Mouse (Mus musculus) cerebellum, adult 9-11 months (tissue): ENCODE measurements around the gene Hdac4.

Experiments used
- DNase-seq: peaks from one replicate; pipeline ENCODE4 v3.0.0; 2022

Gene Hdac4

DNA sequence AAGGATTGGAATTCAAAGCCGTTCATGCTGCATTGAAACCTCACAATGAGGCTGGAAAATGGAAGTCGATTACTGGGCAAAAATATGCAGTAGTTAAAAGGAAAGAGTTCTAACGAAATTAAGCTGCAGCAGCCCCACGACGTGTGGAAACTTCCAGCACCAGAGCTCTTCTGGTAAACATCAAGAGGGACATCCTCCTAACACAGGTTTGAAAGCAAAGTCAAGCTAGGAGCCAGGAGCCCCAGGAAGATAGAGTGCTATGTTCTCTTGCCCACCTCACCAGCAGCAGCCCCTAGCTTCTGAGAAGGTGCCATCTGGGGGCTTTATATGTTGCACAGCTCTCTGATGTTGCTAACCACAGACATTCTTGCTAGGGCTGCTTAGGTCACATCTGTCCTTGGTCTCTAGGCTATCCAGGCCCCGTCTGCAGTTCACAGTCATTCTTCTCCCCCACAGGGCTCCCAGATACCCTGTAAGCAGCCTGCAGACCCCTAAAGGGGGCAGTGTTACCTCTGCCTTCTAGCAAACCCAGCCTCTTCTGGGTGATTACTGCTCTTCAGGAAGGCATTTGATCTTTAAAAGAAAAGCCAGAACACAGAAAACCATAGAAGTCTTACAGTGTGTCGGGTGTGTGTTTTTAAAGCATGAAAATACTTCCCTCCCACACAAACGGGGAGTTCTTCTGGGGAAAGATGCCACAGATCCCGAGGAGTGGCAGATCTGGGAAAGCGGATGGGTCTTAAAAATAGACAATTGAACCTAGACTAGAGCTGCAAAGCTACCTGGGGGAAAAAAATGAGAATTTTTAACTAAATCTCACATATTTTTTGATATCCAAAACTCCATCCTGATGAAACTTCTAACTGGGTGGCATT lies 17.2 kb downstream of the Hdac4 start:
- no peak for DNase-seq

GRCm38 (mm10) chr1:92177599-92177998 lies 17.9 kb downstream of the Hdac4 start:
- DNase-seq = no peak

DNA sequence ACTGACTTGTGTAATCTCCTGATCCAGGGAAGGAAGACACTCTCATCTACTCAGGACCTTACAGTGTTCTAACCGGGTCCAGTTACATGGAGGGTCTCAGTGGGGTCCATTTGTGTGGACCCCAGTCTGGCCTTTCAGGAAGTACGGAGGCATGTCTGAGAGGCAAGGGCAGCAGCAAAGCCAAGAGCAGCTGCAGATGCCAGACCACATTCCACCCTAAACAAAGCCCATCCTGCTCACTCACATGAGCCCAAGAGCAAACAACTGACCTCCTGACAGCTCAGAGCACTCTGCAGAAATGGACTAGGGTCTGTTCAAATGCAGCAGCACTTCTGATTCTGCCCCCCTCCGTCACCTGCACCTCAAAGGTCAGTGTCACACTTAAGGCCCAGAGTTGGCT lies 18.3 kb downstream of the Hdac4 start:
- DNase-seq = no peak

- no peak for DNase-seq
Measured at GRCm38 (mm10) chr1:92175266-92175665, 20.2 kb downstream of the Hdac4 start.

- DNase-seq = no peak
Measured at GRCm38 (mm10) chr1:92174898-92175255, 20.6 kb downstream of the Hdac4 start.

- no peak for DNase-seq
Measured at GRCm38 (mm10) chr1:92174251-92174897, 21.1 kb downstream of the Hdac4 start.

- peak; percentile 80 for DNase-seq
Measured at GRCm38 (mm10) chr1:92170616-92171235, 24.8 kb downstream of the Hdac4 start.

- no peak for DNase-seq
Measured at GRCm38 (mm10) chr1:92169776-92170055, 25.8 kb downstream of the Hdac4 start.

- no peak for DNase-seq
Measured at GRCm38 (mm10) chr1:92168900-92169775, 26.4 kb downstream of the Hdac4 start.

GRCm38 (mm10) chr1:92163932-92164331 lies 31.6 kb downstream of the Hdac4 start:
- DNase-seq = no peak

DNA sequence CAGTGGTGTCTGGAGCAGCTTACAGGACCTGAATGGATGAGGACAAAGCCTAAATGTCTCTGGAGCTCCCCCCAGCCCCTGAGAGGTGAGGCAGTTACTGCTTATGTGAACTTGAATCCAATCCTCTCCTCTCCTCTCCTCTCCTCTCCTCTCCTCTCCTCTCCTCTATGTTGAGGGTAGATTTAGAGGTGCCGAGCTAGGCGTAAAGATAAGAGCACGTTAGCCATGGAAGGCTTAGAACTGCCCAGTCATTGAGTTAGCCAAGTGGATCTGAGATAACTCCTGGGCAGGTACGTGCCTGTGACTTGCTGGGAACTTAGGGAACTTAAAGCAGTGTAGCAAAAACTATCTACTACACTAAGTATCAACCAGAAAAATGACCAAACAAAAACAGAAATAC lies 35.7 kb downstream of the Hdac4 start:
- no peak for DNase-seq

GRCm38 (mm10) chr1:92150201-92150600 lies 45.3 kb downstream of the Hdac4 start:
- no peak for DNase-seq

DNA sequence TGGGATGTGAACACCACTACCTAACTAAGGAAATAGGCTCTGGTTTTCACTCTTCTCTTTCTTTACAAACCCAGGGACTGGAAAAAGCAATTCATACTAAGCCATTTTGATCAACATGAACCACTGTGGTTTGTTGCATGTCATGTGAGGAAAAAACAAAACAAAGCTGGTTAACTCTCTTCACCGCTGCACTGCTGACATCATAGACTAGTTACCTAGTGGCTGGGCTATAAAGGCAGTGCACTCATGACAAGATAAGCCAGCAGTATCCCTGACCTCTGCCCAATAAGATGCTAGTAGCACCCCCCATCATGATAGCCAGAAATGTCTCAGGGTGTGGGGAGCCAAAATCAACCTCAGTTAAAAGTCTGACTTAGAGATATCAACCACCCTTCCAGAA lies 47.0 kb downstream of the Hdac4 start:
- DNase-seq = no peak

GRCm38 (mm10) chr1:92144868-92145534 lies 50.5 kb downstream of the Hdac4 start:
- DNase-seq = no peak

GRCm38 (mm10) chr1:92143331-92143895 lies 52.1 kb downstream of the Hdac4 start:
- DNase-seq = no peak

GRCm38 (mm10) chr1:92142793-92143192 lies 52.7 kb downstream of the Hdac4 start:
- no peak for DNase-seq

- DNase-seq = no peak
Measured at GRCm38 (mm10) chr1:92139001-92139400, 56.5 kb downstream of the Hdac4 start.

DNA sequence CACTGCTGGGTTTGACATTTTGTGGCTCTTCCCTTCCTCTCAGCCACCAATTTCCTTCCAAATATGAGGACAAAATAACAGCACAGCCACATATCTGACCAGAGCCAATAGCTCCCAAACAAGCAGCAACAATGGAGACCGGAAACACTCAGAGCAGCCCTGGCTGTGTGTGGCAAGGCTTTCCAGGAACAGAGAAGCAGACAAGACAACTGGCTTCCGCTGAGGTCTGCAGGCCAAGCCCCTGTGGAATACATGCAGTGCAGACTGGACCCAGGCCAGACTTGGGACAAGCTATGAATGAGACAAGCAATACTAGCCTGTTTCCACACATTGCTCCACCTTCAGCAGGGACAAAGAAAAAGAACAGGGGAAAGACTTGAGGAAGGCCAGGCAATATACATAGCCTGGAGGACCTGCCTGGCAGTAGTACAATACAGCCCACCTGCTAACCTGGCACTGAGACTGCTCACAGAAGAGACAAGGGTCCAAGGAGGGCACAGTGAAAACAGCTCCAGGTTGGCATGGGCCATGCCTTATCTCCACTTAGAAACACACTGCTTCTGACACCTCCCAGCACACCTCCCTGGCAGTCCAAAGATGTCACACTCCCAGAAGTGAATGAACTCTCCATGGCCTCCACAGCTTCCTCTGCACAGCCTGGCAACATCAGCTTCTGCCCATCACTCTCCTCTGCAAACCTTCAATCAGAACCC lies 58.2 kb downstream of the Hdac4 start:
- peak; percentile 60 for DNase-seq

DNA sequence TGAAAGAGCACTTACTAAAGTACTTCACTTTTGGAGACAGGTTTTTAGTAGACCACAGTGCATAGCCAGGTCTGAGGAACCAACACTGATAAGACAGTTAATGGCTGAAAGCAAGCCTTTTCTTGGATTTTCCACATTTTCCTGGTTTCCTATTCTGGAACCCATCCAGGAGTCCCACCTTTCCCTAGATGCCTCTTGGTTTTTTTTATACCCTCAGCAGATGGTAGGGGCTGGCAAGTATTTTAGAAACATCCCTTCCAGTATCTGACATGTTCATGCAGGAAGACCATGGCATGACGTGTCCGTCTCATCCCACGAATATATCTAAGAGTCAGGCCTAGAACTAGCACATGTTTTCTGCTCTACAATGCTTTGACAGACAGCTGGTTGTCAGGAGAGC lies 59.1 kb downstream of the Hdac4 start:
- DNase-seq = no peak

GRCm38 (mm10) chr1:92132181-92132580 lies 63.3 kb downstream of the Hdac4 start:
- DNase-seq = no peak

GRCm38 (mm10) chr1:92130470-92131100 lies 64.9 kb downstream of the Hdac4 start:
- no peak for DNase-seq
